ENCODE assay signal across 14 mouse cellular contexts in the genomic region with DNA sequence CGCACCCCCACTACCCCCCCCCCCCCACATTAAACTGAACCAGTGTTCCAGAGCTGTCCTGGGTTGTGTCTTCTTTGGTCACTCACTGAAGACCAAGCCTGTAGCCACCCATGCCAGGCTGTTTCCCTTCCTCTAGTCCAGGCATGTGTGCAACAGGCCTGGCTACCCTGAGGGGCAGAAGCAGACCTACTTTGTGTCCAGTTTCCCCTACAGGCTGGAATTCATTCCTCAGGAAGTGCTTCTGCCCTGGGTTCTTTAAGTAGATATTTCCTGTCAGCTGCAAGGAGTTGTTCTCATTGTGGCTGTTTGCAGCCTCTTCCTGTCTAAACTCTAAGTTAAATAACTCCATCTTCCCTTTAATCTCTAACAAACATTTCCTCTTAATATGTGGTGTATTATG.
DNase-seq lines count a peak whose midpoint lies in the region; ATAC-seq and TF ChIP-seq lines count a peak whose summit lies in the region.
"Had no signal": no experiment of that assay in that cellular context is flagged by ENCODE, and none has a peak within 500 bp of the region (broad histone marks: within the 10 kb centered on the region; RNA-seq: fewer than 3 reads in every experiment).

No protein-coding gene starts in this region.

- peak; percentile 30; the same call in 1 of the 2 replicates for TF ChIP-seq CTCF in kidney, postnatal 0 days (IDR thresholded peaks at IDR 0.05; ENCODE audit: low read depth)

- no peaks in the 10 kb centered on the region for H3K9me3 ChIP-seq in kidney, postnatal 0 days (replicated peaks; ENCODE audit: low read length)
- H3K9me3 ChIP-seq in embryonic facial prominence, embryonic 10.5 days: no peaks in the 10 kb centered on the region
- no peaks in the 10 kb centered on the region for H3K9me3 ChIP-seq in stomach, embryonic 14.5 days (ENCODE audit: control insufficient read depth, low read depth, low read length)
- H3K9me3 ChIP-seq: limb, embryonic 13.5 days had no signal

- no peak for ATAC-seq in kidney, postnatal 0 days (replicated peaks; ENCODE audit: low FRiP score, low read depth)
- no peak for ATAC-seq in stomach, embryonic 14.5 days (ENCODE audit: insufficient number of reproducible peaks, insufficient read depth, low FRiP score, low read depth)

- 83% methylated on average over 1 of the region's 1 CpGs for WGBS in kidney, postnatal 0 days
- 100% methylated on average over 1 of the region's 1 CpGs for WGBS in embryonic facial prominence, embryonic 10.5 days
- WGBS in stomach, embryonic 14.5 days: 29% methylated on average over 1 of the region's 1 CpGs

- no peak overlapping the region for H3K27ac ChIP-seq in kidney, postnatal 0 days
- peak overlapping the region; percentile 44; the same call in 1 of the 2 replicates for H3K27ac ChIP-seq in embryonic facial prominence, embryonic 10.5 days (replicated peaks)
- peak overlapping the region; percentile 52; the same call in 1 of the 2 replicates for H3K27ac ChIP-seq in stomach, embryonic 14.5 days (ENCODE audit: low read length)
- H3K27ac ChIP-seq: limb, embryonic 13.5 days had no signal

- no peak overlapping the region for H3K4me3 ChIP-seq in kidney, postnatal 0 days (replicated peaks; ENCODE audit: low read depth, low read length)
- H3K4me3 ChIP-seq in embryonic facial prominence, embryonic 10.5 days: no peak overlapping the region
- H3K4me3 ChIP-seq in stomach, embryonic 14.5 days (ENCODE audit: low read depth, low read length): no peak overlapping the region
- H3K4me3 ChIP-seq: limb, embryonic 13.5 days had no signal

- no peak overlapping the region for H3K4me2 ChIP-seq in kidney, postnatal 0 days (ENCODE audit: low read length)
- no peak overlapping the region for H3K4me2 ChIP-seq in stomach, embryonic 14.5 days (replicated peaks; ENCODE audit: low read depth, low read length)
- H3K4me2 ChIP-seq: limb, embryonic 13.5 days had no signal

- H3K36me3 ChIP-seq in kidney, postnatal 0 days (ENCODE audit: insufficient read depth, low read length): no peaks in the 10 kb centered on the region
- H3K36me3 ChIP-seq in embryonic facial prominence, embryonic 10.5 days (replicated peaks): no peaks in the 10 kb centered on the region
- H3K36me3 ChIP-seq in stomach, embryonic 14.5 days (ENCODE audit: control insufficient read depth, insufficient read depth, low read length): no peaks in the 10 kb centered on the region
- H3K36me3 ChIP-seq: limb, embryonic 13.5 days had no signal

- H3K27me3 ChIP-seq in kidney, postnatal 0 days (ENCODE audit: insufficient read depth, low read length): no peaks in the 10 kb centered on the region
- H3K27me3 ChIP-seq in embryonic facial prominence, embryonic 10.5 days (replicated peaks; ENCODE audit: low read depth, poor library complexity, severe bottlenecking): no peaks in the 10 kb centered on the region
- no peaks in the 10 kb centered on the region for H3K27me3 ChIP-seq in stomach, embryonic 14.5 days (ENCODE audit: control insufficient read depth, insufficient read depth, low read length)
- H3K27me3 ChIP-seq: limb, embryonic 13.5 days had no signal

- no peaks in the 10 kb centered on the region; the same call in 1 of the 2 replicates for H3K4me1 ChIP-seq in kidney, postnatal 0 days (replicated peaks; ENCODE audit: insufficient read depth, low read length)
- H3K4me1 ChIP-seq in embryonic facial prominence, embryonic 10.5 days: peaks cover 21% of the 10 kb centered on the region
- H3K4me1 ChIP-seq in stomach, embryonic 14.5 days (ENCODE audit: control insufficient read depth, insufficient read depth, low read length): peaks cover 4% of the 10 kb centered on the region; the same call in 1 of the 2 replicates

- no peak overlapping the region for H3K9ac ChIP-seq in kidney, postnatal 0 days (ENCODE audit: low read depth, low read length)
- H3K9ac ChIP-seq in stomach, embryonic 14.5 days (replicated peaks; ENCODE audit: low read depth, low read length): no peak overlapping the region
- H3K9ac ChIP-seq: limb, embryonic 13.5 days had no signal

- DNase-seq in embryo, embryonic 10 days (ENCODE audit: low spot score): peak; percentile 26
- DNase-seq in embryo, embryonic 9.5 days (ENCODE audit: extremely low spot score): no peak
- DNase-seq in kidney, postnatal 0 days (ENCODE audit: low spot score): peak; percentile 52
- DNase-seq in kidney, adult 11 months: no peak
- peak; percentile 18 for DNase-seq in embryonic facial prominence, embryonic 10.5 days (ENCODE audit: low spot score)
- no peak for DNase-seq in adrenal gland, adult 18-20 months (ENCODE audit: low spot score in 2 of 2)
- DNase-seq in ovary, postnatal 10 days (ENCODE audit: low spot score): no peak
- DNase-seq: adrenal gland, postnatal 36 days; cerebellum, adult 9-10 months; heart, postnatal 36 days; kidney, postnatal 4 days; midbrain, embryonic 14.5 days had no signal

Comparison
In these comparisons a context has a peak if more than half of its experiments do, and no peak if none do; other contexts are left out.
1. DNase-seq: peak in embryo, embryonic 10 days (single experiment), kidney, postnatal 0 days (single experiment) and embryonic facial prominence, embryonic 10.5 days (single experiment); none in embryo, embryonic 9.5 days (single experiment), kidney, adult 11 months (single experiment), adrenal gland, adult 18-20 months (0 of 2) and ovary, postnatal 10 days (single experiment).